Comparison of ENCODE assay signal across 11 mouse cellular contexts in the genomic region with DNA sequence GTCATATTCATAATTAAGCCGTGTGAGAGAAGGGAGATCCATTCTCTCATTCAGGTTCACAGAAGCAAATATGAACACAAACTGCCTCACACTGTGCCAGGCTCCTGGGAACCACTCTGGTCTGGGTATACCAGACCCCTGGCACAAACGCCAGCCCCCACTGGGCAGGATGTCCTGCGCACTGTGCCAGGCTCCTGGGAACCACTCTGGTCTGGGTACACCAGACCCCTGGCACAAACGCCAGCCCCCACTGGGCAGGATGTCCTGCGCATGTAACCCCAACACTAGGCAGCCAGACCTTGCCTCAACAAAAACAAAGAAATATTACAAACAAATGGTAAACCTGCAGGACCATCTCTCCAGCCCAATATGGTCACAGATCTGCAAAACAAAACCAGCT.
DNase-seq lines count a peak whose midpoint lies in the region; ATAC-seq lines count a peak whose summit lies in the region.
"Had no signal": no experiment of that assay in that cellular context is flagged by ENCODE, and none has a peak within 500 bp of the region (broad histone marks: within the 10 kb centered on the region; RNA-seq: fewer than 3 reads in every experiment).

No protein-coding gene starts in this region.

- peak; percentile 31; the same call in 1 of the 2 replicates for ATAC-seq in hindbrain, embryonic 11.5 days (ENCODE audit: low FRiP score)
- peak; percentile 37 for ATAC-seq in CD4-positive, CD25-positive, alpha-beta regulatory T cell, adult 4 months
- ATAC-seq in forebrain, embryonic 13.5 days = peak; percentile 38
- peak; percentile 31; the same call in 1 of the 2 replicates for ATAC-seq in intestine, embryonic 16.5 days
- ATAC-seq in erythroid progenitor cell, adult 5-6 weeks (replicated peaks; ENCODE audit: low FRiP score, poor library complexity, severe bottlenecking) = no peak
- ATAC-seq: liver, postnatal 0 days had no signal

- H3K27ac ChIP-seq in hindbrain, embryonic 11.5 days (ENCODE audit: low read depth, low read length) = no peak overlapping the region
- H3K27ac ChIP-seq in hindbrain, embryonic 10.5 days = no peak overlapping the region
- no peak overlapping the region for H3K27ac ChIP-seq in forebrain, embryonic 13.5 days
- H3K27ac ChIP-seq in intestine, embryonic 16.5 days (ENCODE audit: low read length) = no peak overlapping the region
- H3K27ac ChIP-seq: embryonic facial prominence, embryonic 13.5 days; heart, embryonic 10.5 days had no signal

- DNase-seq in hindbrain, embryonic 11.5 days (ENCODE audit: low spot score) = no peak
- DNase-seq in hindbrain, embryonic 10.5 days (ENCODE audit: low spot score) = no peak
- no peak for DNase-seq in layer of hippocampus, adult 9-11 months
- no peak for DNase-seq in T-cell, adult 2 months (ENCODE audit: low spot score)

- no peaks in the 10 kb centered on the region for H3K36me3 ChIP-seq in hindbrain, embryonic 11.5 days (ENCODE audit: control insufficient read depth, insufficient read depth, low read length)
- no peaks in the 10 kb centered on the region for H3K36me3 ChIP-seq in hindbrain, embryonic 10.5 days
- H3K36me3 ChIP-seq in forebrain, embryonic 13.5 days (ENCODE audit: poor library complexity, severe bottlenecking) = no peaks in the 10 kb centered on the region
- H3K36me3 ChIP-seq in intestine, embryonic 16.5 days (ENCODE audit: control insufficient read depth, insufficient read depth, low read length) = no peaks in the 10 kb centered on the region
- H3K36me3 ChIP-seq: embryonic facial prominence, embryonic 13.5 days; heart, embryonic 10.5 days had no signal

- H3K27me3 ChIP-seq in hindbrain, embryonic 11.5 days (ENCODE audit: control insufficient read depth, insufficient read depth, low read length) = no peaks in the 10 kb centered on the region
- no peaks in the 10 kb centered on the region for H3K27me3 ChIP-seq in hindbrain, embryonic 10.5 days (ENCODE audit: insufficient read depth, poor library complexity, severe bottlenecking)
- H3K27me3 ChIP-seq in forebrain, embryonic 13.5 days = no peaks in the 10 kb centered on the region
- H3K27me3 ChIP-seq in intestine, embryonic 16.5 days (replicated peaks; ENCODE audit: control insufficient read depth, insufficient read depth, low read length) = no peaks in the 10 kb centered on the region
- H3K27me3 ChIP-seq: embryonic facial prominence, embryonic 13.5 days had no signal

- H3K9me3 ChIP-seq in hindbrain, embryonic 11.5 days (ENCODE audit: control insufficient read depth, low read length) = no peaks in the 10 kb centered on the region
- H3K9me3 ChIP-seq in hindbrain, embryonic 10.5 days = no peaks in the 10 kb centered on the region
- no peaks in the 10 kb centered on the region for H3K9me3 ChIP-seq in forebrain, embryonic 13.5 days (replicated peaks)
- no peaks in the 10 kb centered on the region for H3K9me3 ChIP-seq in intestine, embryonic 16.5 days (ENCODE audit: control insufficient read depth, low read length)
- H3K9me3 ChIP-seq: embryonic facial prominence, embryonic 13.5 days; heart, embryonic 10.5 days had no signal

- no peak overlapping the region for H3K4me3 ChIP-seq in hindbrain, embryonic 11.5 days (ENCODE audit: low read depth, low read length)
- H3K4me3 ChIP-seq in hindbrain, embryonic 10.5 days = no peak overlapping the region
- H3K4me3 ChIP-seq in forebrain, embryonic 13.5 days = no peak overlapping the region
- H3K4me3 ChIP-seq in intestine, embryonic 16.5 days (ENCODE audit: low read length) = no peak overlapping the region
- H3K4me3 ChIP-seq: embryonic facial prominence, embryonic 13.5 days; heart, embryonic 10.5 days had no signal

- no peaks in the 10 kb centered on the region for H3K4me1 ChIP-seq in hindbrain, embryonic 11.5 days (replicated peaks; ENCODE audit: control insufficient read depth, insufficient read depth, low read length)
- 0 out of 2 replicates have a peak, but pooled peaks cover 7% of the 10 kb centered on the region for H3K4me1 ChIP-seq in hindbrain, embryonic 10.5 days (replicated peaks)
- H3K4me1 ChIP-seq in forebrain, embryonic 13.5 days = no peaks in the 10 kb centered on the region
- no peaks in the 10 kb centered on the region for H3K4me1 ChIP-seq in intestine, embryonic 16.5 days (ENCODE audit: control insufficient read depth, insufficient read depth, low read length)
- H3K4me1 ChIP-seq: embryonic facial prominence, embryonic 13.5 days had no signal

- no peak overlapping the region for H3K9ac ChIP-seq in hindbrain, embryonic 11.5 days (ENCODE audit: low read depth, low read length)
- H3K9ac ChIP-seq in forebrain, embryonic 13.5 days = no peak overlapping the region
- no peak overlapping the region for H3K9ac ChIP-seq in intestine, embryonic 16.5 days (ENCODE audit: low read depth, low read length)
- H3K9ac ChIP-seq: embryonic facial prominence, embryonic 13.5 days; liver, postnatal 0 days had no signal

- H3K4me2 ChIP-seq in hindbrain, embryonic 11.5 days (replicated peaks; ENCODE audit: low read depth, low read length) = no peak overlapping the region
- no peak overlapping the region for H3K4me2 ChIP-seq in forebrain, embryonic 13.5 days
- H3K4me2 ChIP-seq in intestine, embryonic 16.5 days (ENCODE audit: low read depth, low read length) = no peak overlapping the region
- H3K4me2 ChIP-seq: embryonic facial prominence, embryonic 13.5 days had no signal

- 81% methylated on average over 5 of the region's 5 CpGs for WGBS in hindbrain, embryonic 11.5 days
- WGBS in hindbrain, embryonic 10.5 days = 85% methylated on average over 5 of the region's 5 CpGs
- WGBS in forebrain, embryonic 13.5 days = 81% methylated on average over 5 of the region's 5 CpGs
- WGBS in intestine, embryonic 16.5 days = 77% methylated on average over 5 of the region's 5 CpGs
